Comparison of ENCODE assay signal across 15 mouse cellular contexts in genomic region chr9:94333450-94333849, GRCm38 (mm10).
"Had no signal": no experiment of that assay in that cellular context is flagged by ENCODE, and none has a peak within 500 bp of the region (broad histone marks: within the 10 kb centered on the region; RNA-seq: fewer than 3 reads in every experiment).

No protein-coding gene starts in this region.

- H3K9ac ChIP-seq: limb, embryonic 12.5 days; liver, embryonic 13.5 days; liver, postnatal 0 days; midbrain, embryonic 13.5 days; neural tube, embryonic 15.5 days had no signal

- H3K9me3 ChIP-seq: limb, embryonic 12.5 days; liver, embryonic 13.5 days; midbrain, embryonic 13.5 days; neural tube, embryonic 15.5 days had no signal

- H3K27me3 ChIP-seq: limb, embryonic 12.5 days; liver, embryonic 13.5 days; midbrain, embryonic 13.5 days; neural tube, embryonic 15.5 days had no signal

- H3K36me3 ChIP-seq: limb, embryonic 12.5 days; liver, embryonic 13.5 days; midbrain, embryonic 13.5 days; neural tube, embryonic 15.5 days had no signal

- DNase-seq: kidney, adult 8-10 months; kidney, postnatal 10 days; kidney, postnatal 4 days; liver; liver, embryonic 13.5 days; liver, postnatal 0 days; retina, postnatal 1 day; right cerebral cortex, postnatal 4 days; spleen, adult 18-20 months; thymus, postnatal 14 days had no signal

- H3K27ac ChIP-seq: layer of hippocampus, adult 2 months; limb, embryonic 12.5 days; liver, embryonic 13.5 days; midbrain, embryonic 13.5 days; neural tube, embryonic 15.5 days had no signal

- H3K4me3 ChIP-seq: layer of hippocampus, adult 2 months; limb, embryonic 12.5 days; liver, embryonic 13.5 days; midbrain, embryonic 13.5 days; neural tube, embryonic 15.5 days had no signal

- H3K4me2 ChIP-seq: limb, embryonic 12.5 days; liver, embryonic 13.5 days; midbrain, embryonic 13.5 days; neural tube, embryonic 15.5 days had no signal

- ATAC-seq: intestine, postnatal 0 days; liver, postnatal 0 days; midbrain, embryonic 13.5 days had no signal

- H3K4me1 ChIP-seq: limb, embryonic 12.5 days; liver, embryonic 13.5 days; midbrain, embryonic 13.5 days; neural tube, embryonic 15.5 days had no signal
